Mouse (Mus musculus) monocyte, adult 2 months (primary cell): ENCODE data around the gene Mapre3.

Experiments used
- DNase-seq, 2 experiments: peaks; one replicate each; pipeline ENCODE4 v3.0.0; 2022; ENCODE audit warnings: low spot score in 2 of 2, low read depth in 1 of 2

Gene Mapre3

GRCm38 (mm10) chr5:30814424-30815119 lies at the start of gene Mapre3:
Mapre3 (plus strand) TSS chr5:30814641.
- peak; percentile 37 to 76 for DNase-seq

DNA sequence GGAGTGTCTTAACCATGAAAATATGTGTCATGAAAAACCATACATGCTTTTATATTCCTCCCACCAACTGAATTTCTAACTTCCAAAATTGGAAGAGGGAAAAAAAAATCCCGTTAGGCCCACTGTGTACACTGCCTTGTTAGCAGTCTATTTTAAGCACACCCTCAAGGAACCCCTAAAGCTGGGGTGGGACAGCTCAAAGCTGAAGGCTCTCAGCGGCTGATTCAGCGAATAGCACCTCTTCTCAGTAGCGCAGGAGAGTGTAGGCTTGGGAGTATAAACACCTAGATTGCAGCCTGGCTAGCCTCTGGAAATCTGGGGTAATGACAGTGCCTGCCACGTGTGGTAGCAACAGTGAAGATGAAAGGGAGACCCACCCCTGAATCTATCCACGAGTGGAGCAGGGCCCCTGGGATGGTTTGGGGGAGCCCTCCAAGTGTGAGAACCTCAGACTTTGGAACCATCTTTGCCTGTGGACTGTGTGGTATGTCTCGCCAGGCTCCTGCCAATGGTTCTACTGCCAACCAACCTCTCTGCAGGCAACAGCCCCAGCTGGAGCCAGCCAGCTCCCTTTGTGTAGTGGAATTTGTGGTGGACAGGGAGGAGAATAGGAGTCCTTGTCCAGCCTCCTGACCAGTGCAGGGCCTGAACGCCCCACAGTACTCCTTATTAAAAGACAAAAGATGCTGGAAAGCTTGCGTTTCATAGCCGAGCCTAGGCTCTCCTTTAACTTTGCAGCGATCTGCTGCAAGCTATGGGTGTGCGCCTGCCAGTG lies 48.7 kb upstream of the Mapre3 start:
- DNase-seq: no peak

- no peak for DNase-seq
These were observed 46.4 kb upstream of the Mapre3 start for GRCm38 (mm10) chr5:30768082-30768481.

DNA sequence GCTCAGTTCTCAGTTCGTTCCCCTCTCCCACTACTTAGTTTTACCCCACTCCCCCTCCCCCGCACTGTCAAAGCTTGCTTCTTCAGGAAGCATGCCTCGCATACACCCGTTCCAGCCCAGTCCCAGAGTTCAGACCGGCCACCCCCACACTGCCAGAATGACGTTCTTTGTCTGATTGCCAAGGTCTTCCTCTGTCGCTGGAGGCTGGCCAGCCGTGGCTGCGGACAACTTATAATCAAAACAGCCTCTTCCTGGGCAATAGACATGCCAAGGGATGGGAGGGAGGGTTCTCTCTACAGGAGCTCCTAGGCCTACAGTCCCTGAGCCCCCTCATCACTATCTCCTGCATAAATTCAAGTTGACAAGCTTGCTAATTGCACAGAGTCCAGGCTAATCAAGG lies 45.8 kb upstream of the Mapre3 start:
- DNase-seq: no peak

DNA sequence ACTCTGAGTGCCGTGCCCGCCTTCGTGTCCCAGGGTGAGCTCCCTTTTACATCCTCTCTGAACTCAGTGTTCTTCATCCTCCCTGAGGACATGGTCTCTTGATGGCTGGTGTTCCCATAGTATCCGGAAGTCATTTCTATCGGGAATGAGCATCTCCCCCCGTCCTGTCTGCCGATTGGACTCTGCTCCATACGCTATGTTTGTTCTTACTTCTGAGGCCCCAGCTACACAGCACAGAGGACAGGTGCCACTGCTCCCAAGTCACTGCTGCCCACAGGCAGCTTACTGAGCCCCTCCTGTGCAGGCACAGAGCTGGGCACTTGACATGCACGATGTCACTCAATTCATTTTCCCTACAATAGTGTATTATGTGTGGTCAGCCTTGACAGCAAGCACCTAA lies 45.4 kb upstream of the Mapre3 start:
- DNase-seq: no peak

GRCm38 (mm10) chr5:30774601-30775371 lies 39.7 kb upstream of the Mapre3 start:
- peak; percentile 19 to 52 for DNase-seq

DNA sequence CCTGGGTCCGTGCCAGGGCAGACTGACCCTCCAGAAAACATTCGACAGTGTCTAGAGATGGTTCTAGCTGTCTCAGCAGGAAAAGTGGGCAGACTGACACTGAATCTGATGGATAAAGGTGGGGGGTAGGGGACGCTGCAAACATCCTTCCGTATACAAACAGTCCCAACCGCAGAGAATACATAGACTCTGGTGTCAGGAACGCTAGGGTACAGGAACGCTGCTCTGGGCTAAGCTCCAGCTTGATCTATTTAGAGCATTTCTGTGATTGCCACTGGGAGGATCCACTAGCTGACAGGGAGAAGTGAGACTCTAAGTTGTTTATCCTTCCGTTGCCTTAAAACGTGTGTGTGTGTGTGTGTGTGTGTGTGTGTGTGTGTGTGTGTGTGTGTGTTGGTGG lies 33.7 kb upstream of the Mapre3 start:
- DNase-seq: no peak

GRCm38 (mm10) chr5:30781147-30781546 lies 33.3 kb upstream of the Mapre3 start:
- DNase-seq: no peak

- no peak for DNase-seq
These were observed 27.1 kb upstream of the Mapre3 start for GRCm38 (mm10) chr5:30787381-30787780.

DNA sequence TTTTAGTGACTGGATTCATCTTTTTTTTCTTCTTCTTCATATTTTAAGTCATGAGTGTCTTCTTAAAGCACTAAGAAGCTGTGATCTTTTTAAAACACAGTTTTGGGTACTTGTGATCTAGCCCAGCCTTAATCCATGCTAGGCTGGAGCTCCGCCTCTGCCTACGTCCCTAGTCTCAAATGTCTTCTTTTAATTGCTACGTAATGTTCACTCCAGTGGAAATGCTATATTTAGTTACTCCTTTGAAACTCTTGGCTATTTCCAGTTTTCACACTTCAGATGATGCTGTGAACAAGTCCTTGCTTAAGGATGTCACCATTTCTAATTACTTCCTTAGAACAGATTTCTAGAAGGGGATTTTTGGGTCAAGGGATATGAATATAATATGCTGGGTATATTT lies 24.4 kb upstream of the Mapre3 start:
- no peak for DNase-seq

DNA sequence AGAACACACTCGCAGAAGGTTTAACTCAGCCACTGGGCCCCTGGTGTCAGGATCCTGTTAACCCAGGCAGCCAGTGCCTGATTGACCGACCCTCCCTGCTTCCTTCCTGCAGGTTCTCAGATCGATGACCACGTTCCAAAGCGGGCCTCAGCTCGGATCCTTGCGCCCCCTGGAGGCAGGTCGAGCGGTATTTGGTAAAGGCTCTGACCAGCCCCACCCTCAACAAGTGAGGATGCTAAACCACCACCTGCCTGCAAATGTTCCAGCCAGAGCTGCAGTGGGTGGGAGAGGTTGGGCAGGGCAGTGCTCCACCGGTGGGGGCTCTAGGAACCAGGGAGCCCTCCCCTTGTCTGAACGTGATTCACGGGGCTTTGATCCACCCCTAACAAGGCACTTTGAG lies 18.3 kb upstream of the Mapre3 start:
- peak in 1 of 2 experiments; percentile 51 for DNase-seq

DNA sequence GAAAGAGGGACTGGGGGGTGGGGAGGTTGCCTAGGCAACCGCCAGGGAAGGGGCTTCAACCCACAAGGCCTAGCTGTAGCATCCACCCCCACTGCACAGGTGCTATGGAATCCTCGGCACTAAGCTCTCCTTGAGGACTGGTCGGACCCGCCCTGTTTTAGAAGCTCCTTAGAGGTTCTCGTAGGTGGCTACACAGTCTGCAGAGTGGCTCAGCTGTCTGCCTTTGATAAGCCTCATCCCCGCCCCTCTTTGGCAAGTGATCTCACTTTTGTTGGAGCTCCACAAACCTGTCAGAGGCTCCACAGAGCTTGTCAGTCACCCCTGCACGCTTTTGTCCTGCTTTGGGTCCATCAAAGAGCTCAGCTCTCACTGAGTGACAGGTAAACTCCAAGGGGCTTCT lies 17.0 kb upstream of the Mapre3 start:
- DNase-seq: no peak

- DNase-seq: no peak
These were observed 16.5 kb upstream of the Mapre3 start for GRCm38 (mm10) chr5:30797982-30798381.

DNA sequence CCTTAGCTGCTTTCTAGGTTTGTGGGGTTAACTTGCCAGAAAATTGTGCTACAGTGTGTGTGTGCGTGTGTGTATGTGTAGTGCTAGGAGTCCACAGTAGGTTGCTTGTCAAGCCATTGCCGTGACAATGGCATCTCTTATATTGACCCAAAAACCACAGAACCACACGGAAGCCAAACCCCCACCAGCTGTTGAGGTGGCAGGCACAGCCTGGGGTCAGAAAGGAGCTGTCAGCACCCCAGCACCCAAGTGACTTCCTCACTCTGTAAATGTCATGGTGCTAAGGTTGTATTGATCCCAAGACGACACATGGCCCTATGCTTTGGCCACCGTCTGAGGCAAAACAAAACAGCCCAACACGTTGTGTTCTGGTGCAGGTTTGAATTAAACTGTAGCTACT lies 15.5 kb upstream of the Mapre3 start:
- no peak for DNase-seq

DNA sequence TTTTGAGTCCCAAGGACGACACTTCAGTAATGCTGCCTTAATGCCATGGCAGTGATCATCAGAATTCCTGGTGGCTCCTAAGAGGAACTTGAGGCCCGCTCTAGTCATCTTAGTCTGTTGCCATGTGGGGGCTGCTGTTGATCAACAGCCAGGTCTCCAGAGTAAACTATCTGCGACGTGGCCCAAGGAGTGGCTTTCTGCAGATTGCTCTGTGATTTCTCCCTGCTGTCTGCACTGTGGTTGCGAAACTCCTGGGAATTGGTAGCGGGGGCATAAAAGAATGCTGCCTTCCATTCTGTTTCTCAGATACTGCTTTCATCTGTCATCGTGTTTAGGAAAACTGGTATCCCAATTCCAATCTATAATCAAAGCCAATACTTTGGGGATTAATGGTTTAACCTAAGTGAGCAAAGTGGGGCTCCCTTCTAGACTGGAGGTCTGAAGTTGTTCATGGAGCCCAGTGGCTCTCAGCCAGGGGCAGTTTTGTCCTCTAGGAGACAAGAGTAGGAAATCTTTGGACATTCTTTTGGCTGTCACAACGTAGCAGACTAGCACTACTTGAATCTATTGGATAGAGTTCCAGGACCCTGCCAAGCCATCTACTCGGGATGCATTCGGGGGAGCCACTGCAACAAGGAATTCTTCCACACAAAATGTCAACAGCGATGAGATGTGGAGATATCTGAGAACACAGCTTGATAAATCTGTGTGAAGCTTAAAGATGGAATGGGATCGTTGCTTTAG lies 11.5 kb upstream of the Mapre3 start:
- DNase-seq: no peak

DNA sequence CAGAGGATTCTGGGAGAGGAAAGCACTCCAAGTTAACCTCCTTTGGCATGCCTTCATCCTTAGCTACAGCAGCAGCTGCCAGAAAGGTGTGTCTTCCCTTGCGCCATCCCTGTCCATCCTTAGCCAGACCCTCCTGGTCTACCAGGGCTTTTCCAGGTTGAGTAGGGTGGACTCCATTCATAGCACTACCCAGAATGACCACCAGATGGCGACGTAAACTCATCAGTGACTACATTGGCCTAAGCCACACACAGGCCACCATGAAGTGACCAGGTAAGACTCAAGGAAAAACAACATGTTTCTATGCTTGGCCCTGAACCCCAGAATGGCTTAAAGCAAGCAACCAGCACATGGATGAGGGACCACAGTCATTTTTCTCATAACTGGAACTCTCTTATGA lies 8.3 kb upstream of the Mapre3 start:
- DNase-seq: peak; percentile 38 to 72

DNA sequence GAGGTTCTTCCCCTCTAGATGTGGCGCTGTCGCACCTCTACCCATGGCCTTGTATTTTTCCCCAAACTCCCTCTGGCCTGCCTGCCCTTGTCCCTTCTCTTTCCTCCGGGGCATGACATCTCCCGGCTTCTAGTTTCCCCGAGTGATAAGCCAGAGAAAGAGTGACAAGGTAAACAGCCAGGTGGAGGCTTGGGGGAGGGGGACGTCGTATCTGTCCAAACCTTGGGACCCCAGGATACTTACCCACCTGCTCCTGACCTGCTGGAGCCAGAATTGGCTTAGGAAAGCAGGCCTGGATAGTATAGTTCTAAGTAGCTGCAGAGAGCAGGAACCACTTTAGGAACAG lies 652 bp downstream of the Mapre3 start:
- DNase-seq: no peak

GRCm38 (mm10) chr5:30816261-30816791 lies 1.9 kb downstream of the Mapre3 start:
- no peak for DNase-seq

DNA sequence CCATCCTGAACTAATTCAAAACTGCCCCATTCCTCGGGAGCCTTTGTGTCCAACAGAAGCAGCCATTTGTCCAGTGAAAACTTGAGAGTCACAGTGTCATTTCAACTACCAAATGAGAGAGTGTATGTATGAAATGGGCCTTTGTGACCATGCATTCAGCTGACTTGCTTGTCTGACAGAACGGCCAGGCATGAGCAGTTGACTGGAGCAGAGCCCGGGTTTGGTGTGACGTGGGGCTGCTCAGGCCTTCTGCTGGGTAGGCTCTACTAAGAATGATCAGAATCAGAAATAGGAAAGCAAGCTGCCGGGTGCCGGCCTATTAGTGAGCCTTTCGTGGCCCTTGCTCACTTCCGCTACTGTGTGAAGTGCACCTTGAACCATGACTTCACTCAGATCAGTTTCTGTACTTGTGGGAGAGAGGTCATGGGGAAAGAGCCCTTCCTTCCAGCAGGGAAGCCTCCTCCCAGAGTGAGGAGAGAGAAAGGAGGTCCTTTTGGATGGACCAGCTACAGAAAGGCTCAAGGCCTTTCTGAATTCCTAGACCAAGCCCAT lies 4.4 kb downstream of the Mapre3 start:
- no peak for DNase-seq

GRCm38 (mm10) chr5:30822689-30823088 lies 8.2 kb downstream of the Mapre3 start:
- no peak for DNase-seq

- DNase-seq: no peak
These were observed 8.7 kb downstream of the Mapre3 start for GRCm38 (mm10) chr5:30823091-30823490.
